ENCODE assay signal across 38 mouse cellular contexts in genomic region chr3:79753736-79754135, GRCm38 (mm10). TPM values are rescaled to one million over a fixed set of nuclear protein-coding genes. Genes with fewer than 3 reads are reported as not detected.
"Had no signal": no experiment of that assay in that cellular context is flagged by ENCODE, and none has a peak within 500 bp of the region (broad histone marks: within the 10 kb centered on the region; RNA-seq: fewer than 3 reads in every experiment).

No protein-coding gene starts in this region.

- H3K27me3 ChIP-seq: heart, embryonic 12.5 days; heart, embryonic 13.5 days; heart, embryonic 15.5 days; hindbrain, embryonic 12.5 days; hindbrain, embryonic 13.5 days; hindbrain, embryonic 15.5 days; intestine, embryonic 15.5 days; kidney, embryonic 15.5 days had no signal

- H3K4me2 ChIP-seq: heart, embryonic 12.5 days; heart, embryonic 13.5 days; heart, embryonic 15.5 days; hindbrain, embryonic 12.5 days; hindbrain, embryonic 13.5 days; hindbrain, embryonic 14.5 days; hindbrain, embryonic 15.5 days; intestine, embryonic 15.5 days; kidney, embryonic 15.5 days had no signal

- DNase-seq: heart, postnatal 10 days; heart, postnatal 14 days; heart, postnatal 36 days; heart, postnatal 4 days; kidney, adult 11 months; kidney, adult 2 months; kidney, adult 8-10 months; kidney, adult 9 months; kidney, postnatal 10 days; kidney, postnatal 14 days; kidney, postnatal 25 days; kidney, postnatal 36 days; kidney, postnatal 4 days; layer of hippocampus, adult 9-11 months; layer of hippocampus, postnatal 36 days had no signal

- H3K4me3 ChIP-seq: heart, embryonic 12.5 days; heart, embryonic 13.5 days; heart, embryonic 15.5 days; hindbrain, embryonic 10.5 days; hindbrain, embryonic 12.5 days; hindbrain, embryonic 13.5 days; hindbrain, embryonic 15.5 days; intestine, embryonic 15.5 days; kidney, embryonic 15.5 days; layer of hippocampus, adult 2 months; left cerebral cortex, adult 2 months had no signal

- ATAC-seq: hindbrain, embryonic 16.5 days; hindbrain, postnatal 0 days; inflammation-experienced regulatory T-cells, adult 6 months; intestine, embryonic 15.5 days; intestine, embryonic 16.5 days; intestine, postnatal 0 days had no signal

- H3K4me1 ChIP-seq: heart, embryonic 12.5 days; heart, embryonic 13.5 days; heart, embryonic 15.5 days; hindbrain, embryonic 10.5 days; hindbrain, embryonic 12.5 days; hindbrain, embryonic 13.5 days; hindbrain, embryonic 15.5 days; intestine, embryonic 15.5 days; kidney, embryonic 15.5 days had no signal

- H3K27ac ChIP-seq: heart, embryonic 13.5 days; heart, embryonic 15.5 days; hindbrain, embryonic 10.5 days; hindbrain, embryonic 12.5 days; hindbrain, embryonic 13.5 days; hindbrain, embryonic 14.5 days; hindbrain, embryonic 15.5 days; hindbrain, postnatal 0 days; intestine, embryonic 15.5 days; kidney, embryonic 15.5 days; kidney, postnatal 0 days; layer of hippocampus, adult 2 months; left cerebral cortex, adult 2 months had no signal

- H3K9me3 ChIP-seq: heart, embryonic 13.5 days; heart, embryonic 15.5 days; hindbrain, embryonic 10.5 days; hindbrain, embryonic 12.5 days; hindbrain, embryonic 13.5 days; hindbrain, embryonic 15.5 days; intestine, embryonic 15.5 days; kidney, embryonic 15.5 days had no signal

- H3K36me3 ChIP-seq: heart, embryonic 12.5 days; heart, embryonic 13.5 days; heart, embryonic 15.5 days; hindbrain, embryonic 10.5 days; hindbrain, embryonic 12.5 days; hindbrain, embryonic 13.5 days; hindbrain, embryonic 15.5 days; intestine, embryonic 15.5 days; kidney, embryonic 15.5 days had no signal

- H3K9ac ChIP-seq: heart, embryonic 12.5 days; heart, embryonic 13.5 days; heart, embryonic 15.5 days; hindbrain, embryonic 12.5 days; hindbrain, embryonic 13.5 days; hindbrain, embryonic 14.5 days; hindbrain, embryonic 15.5 days; intestine, embryonic 15.5 days; kidney, embryonic 15.5 days had no signal

RNA-seq across cellular contexts. Expression of gene Rxfp1, which starts 16.1 kb away (rescaled TPM):
- total RNA-seq: hematopoietic stem cell, adult 5-6 weeks had no signal
- polyA plus RNA-seq: hindbrain, embryonic 10.5 days; hindbrain, embryonic 11.5 days; hindbrain, embryonic 12.5 days; intestine, embryonic 14.5 days; kidney, embryonic 14.5 days; kidney, embryonic 16.5 days; kidney, postnatal 0 days had no signal
